Mouse (Mus musculus) erythroblast, embryonic 14.5 days (primary cell): ENCODE results near the gene Pih1d3.

Source experiments
- GATA1 ChIP-seq: IDR thresholded peaks from 2 replicates; pipeline ENCODE4 v1.6.1; 2012; ENCODE audit warnings: low read length, inconsistent platforms, mixed read lengths
- TAL1 ChIP-seq: IDR thresholded peaks from 3 replicates; pipeline ENCODE4 v1.6.1; 2012; ENCODE audit warnings: low read length, inconsistent platforms, mixed read lengths

GRCm38 (mm10) chr1:31190237-31190866 is 32.3 kb upstream of the Pih1d3 start:
- TF ChIP-seq GATA1 (no peak), TAL1 (no peak)
